Mouse (Mus musculus) hindbrain, postnatal 0 days (tissue): Measurements from ENCODE around the gene Usp49. TPM values are rescaled to one million over a fixed set of nuclear protein-coding genes. Genes with fewer than 3 reads are reported as not detected.

ENCODE experiments used
- ATAC-seq: fragments of 200-750 bp; cut with Nextera tagmentation; 2 replicates; pipeline ENCODE4 v1.8.0; 2017; ENCODE audit warnings: mild to moderate bottlenecking, moderate TSS enrichment, moderate library complexity
- DNase-seq: peaks from one replicate; pipeline ENCODE4 v3.0.0-alpha.2; 2015; ENCODE audit warnings: low spot score
- H3K27ac ChIP-seq: fragments of 300-500 bp; sonication (generic); 2 replicates; pipeline ENCODE4 v1.5.1; 2014; ENCODE audit warnings: mild to moderate bottlenecking
- H3K27me3 ChIP-seq: fragments of 300-500 bp; sonication (generic); 2 replicates; pipeline ENCODE4 v1.6.1; 2014; ENCODE audit warnings: low read length, mixed read lengths; ENCODE audit not compliant: insufficient read depth
- H3K36me3 ChIP-seq: fragments of 300-500 bp; sonication (generic); 2 replicates; pipeline ENCODE4 v1.6.1; 2014; ENCODE audit warnings: low read length, mixed read lengths; ENCODE audit not compliant: insufficient read depth
- H3K4me1 ChIP-seq: fragments of 300-500 bp; sonication (generic); 2 replicates; pipeline ENCODE4 v1.6.1; 2014; ENCODE audit warnings: antibody characterized with exemption, low read length, mixed read lengths; ENCODE audit not compliant: insufficient read depth
- H3K4me2 ChIP-seq: fragments of 300-500 bp; sonication (generic); 2 replicates; pipeline ENCODE4 v1.6.1; 2014; ENCODE audit warnings: low read depth, mild to moderate bottlenecking, low read length, moderate library complexity, mixed read lengths
- H3K4me3 ChIP-seq: fragments of 300-500 bp; sonication (generic); 2 replicates; pipeline ENCODE4 v1.5.1; 2014; ENCODE audit warnings: low read length
- H3K9ac ChIP-seq: fragments of 300-500 bp; sonication (generic); replicated peaks from 2 replicates; pipeline ENCODE4 v1.6.1; 2014; ENCODE audit warnings: mild to moderate bottlenecking, low read length, moderate library complexity, mixed read lengths
- H3K9me3 ChIP-seq: fragments of 300-500 bp; sonication (generic); 2 replicates; pipeline ENCODE4 v1.6.1; 2016; ENCODE audit warnings: low read length, mixed read lengths
- CTCF ChIP-seq: IDR thresholded peaks from 2 replicates; pipeline ENCODE4 v1.5.1; 2016; ENCODE audit warnings: antibody characterized with exemption, control low read depth, low read depth
- WGBS: fragments of 180-500 bp; shearing (Covaris S2); extraction: QIAGEN DNeasy Blood & Tissue Kit; methylation state at CpG from one replicate; pipeline ENCODE4 v1.1.7; 2014; 5-methylcytosine and 5-hydroxymethylcytosine counted together
- polyA plus RNA-seq: library from polyadenylated mRNA; unstranded; fragments of >200 nt; fragmentation: Nextera tagmentation; extraction: Ambion mirVana; gene quantifications from 2 replicates; pipeline ENCODE4 v1.2.1, GENCODE M21; 2015
- total RNA-seq: library from RNA; depleted of rRNA; stranded (reverse); fragments of >200 nt; gene quantifications from 2 replicates; pipeline ENCODE4 v1.2.3, GENCODE M21; 2014

The Usp49 gene
- total and polyA plus RNA-seq, 2 experiments from 2014 or later, result 4.9 to 25.5 TPM

- no peaks in the 10 kb centered on the region for H3K4me1 ChIP-seq
- peak overlapping the region; percentile 65 for H3K9ac ChIP-seq
- H3K27me3 ChIP-seq, result no peaks in the 10 kb centered on the region
- no peak for TF ChIP-seq CTCF
- DNase-seq, result peak; percentile 26
- peak overlapping the region; percentile 93 for H3K4me2 ChIP-seq
- H3K4me3 ChIP-seq, result peak overlapping the region; percentile 63
- WGBS, result under 1% methylated on average over 42 of the region's 43 CpGs
- no peaks in the 10 kb centered on the region for H3K9me3 ChIP-seq
- no peaks in the 10 kb centered on the region for H3K36me3 ChIP-seq
- no peak for ATAC-seq
- peak overlapping the region; percentile 72 for H3K27ac ChIP-seq
Measured at GRCm38 (mm10) chr17:47594183-47594968, 36.1 kb upstream of the Usp49 start.

GRCm38 (mm10) chr17:47594969-47595247, 35.6 kb upstream of the Usp49 start:
- WGBS, result 2% methylated on average over 6 of the region's 9 CpGs
- peak overlapping the region; percentile 63 for H3K4me3 ChIP-seq
- peak overlapping the region; percentile 93 for H3K4me2 ChIP-seq
- peak overlapping the region; percentile 65; the same call in 1 of the 2 replicates for H3K9ac ChIP-seq
- H3K9me3 ChIP-seq, result no peaks in the 10 kb centered on the region
- DNase-seq (peak; percentile 19), ATAC-seq (no peak)
- no peaks in the 10 kb centered on the region for H3K4me1 ChIP-seq
- TF ChIP-seq CTCF, result no peak
- H3K27ac ChIP-seq, result peak overlapping the region; percentile 72
- no peaks in the 10 kb centered on the region for H3K27me3 ChIP-seq
- peaks cover 4% of the 10 kb centered on the region; the same call in 1 of the 2 replicates for H3K36me3 ChIP-seq

GRCm38 (mm10) chr17:47595248-47596161, 35.0 kb upstream of the Usp49 start:
- DNase-seq, result peak; percentile 58
- H3K4me1 ChIP-seq, result no peaks in the 10 kb centered on the region
- peak; percentile 16; the same call in 1 of the 2 replicates for ATAC-seq
- peak overlapping the region; percentile 72 for H3K27ac ChIP-seq
- 5% methylated on average over 21 of the region's 21 CpGs for WGBS
- TF ChIP-seq CTCF, result no peak
- H3K9ac ChIP-seq, result peak overlapping the region; percentile 65; the same call in 1 of the 2 replicates
- peak overlapping the region; percentile 63 for H3K4me3 ChIP-seq
- H3K36me3 ChIP-seq, result peaks cover 10% of the 10 kb centered on the region; the same call in 1 of the 2 replicates
- no peaks in the 10 kb centered on the region for H3K27me3 ChIP-seq
- peak overlapping the region; percentile 93 for H3K4me2 ChIP-seq
- H3K9me3 ChIP-seq, result no peaks in the 10 kb centered on the region

- peak overlapping the region; percentile 93 for H3K4me2 ChIP-seq
- peak overlapping the region; percentile 65; the same call in 1 of the 2 replicates for H3K9ac ChIP-seq
- no peak for ATAC-seq
- no peak overlapping the region for H3K4me3 ChIP-seq
- H3K27me3 ChIP-seq, result no peaks in the 10 kb centered on the region
- peaks cover 17% of the 10 kb centered on the region for H3K36me3 ChIP-seq
- H3K4me1 ChIP-seq, result no peaks in the 10 kb centered on the region
- no peaks in the 10 kb centered on the region for H3K9me3 ChIP-seq
- DNase-seq, result no peak
- TF ChIP-seq CTCF, result no peak
- 30% methylated on average over 6 of the region's 6 CpGs for WGBS
- peak overlapping the region; percentile 72 for H3K27ac ChIP-seq
Measured at GRCm38 (mm10) chr17:47596162-47596838, 34.2 kb upstream of the Usp49 start.

- Histone ChIP-seq H3K27me3 (no peaks in the 10 kb centered on the region), H3K4me1 (no peaks in the 10 kb centered on the region), H3K9me3 (no peaks in the 10 kb centered on the region), H3K9ac (no peak overlapping the region), H3K27ac (0 out of 2 replicates have a peak overlapping the region, but pooled peaks have one; percentile 29), H3K36me3 (peaks cover 22% of the 10 kb centered on the region), H3K4me3 (no peak overlapping the region), H3K4me2 (0 out of 2 replicates have a peak overlapping the region, but pooled peaks have one; percentile 93)
- ATAC-seq (no peak), DNase-seq (no peak)
- no peak for TF ChIP-seq CTCF
- WGBS, result 67% methylated on average over 5 of the region's 5 CpGs
Measured at GRCm38 (mm10) chr17:47596839-47597164, 33.7 kb upstream of the Usp49 start.

GRCm38 (mm10) chr17:47597261-47597660, 33.2 kb upstream of the Usp49 start:
- no peak for ATAC-seq
- no peak overlapping the region for H3K4me2 ChIP-seq

More at GRCm38 (mm10) chr17:47597261-47597660, 33.2 kb upstream of the Usp49 start:
- Histone ChIP-seq H3K4me1 (no peaks in the 10 kb centered on the region), H3K9me3 (no peaks in the 10 kb centered on the region), H3K4me3 (no peak overlapping the region), H3K27ac (0 out of 2 replicates have a peak overlapping the region, but pooled peaks have one; percentile 29), H3K36me3 (peaks cover 27% of the 10 kb centered on the region), H3K27me3 (no peaks in the 10 kb centered on the region), H3K9ac (no peak overlapping the region)
- no peak for TF ChIP-seq CTCF
- DNase-seq, result no peak
- WGBS, result 71% methylated on average over 13 of the region's 13 CpGs
